Mouse (Mus musculus) G1E (cell line): ENCODE results near the gene Atp8a1. TPM values are rescaled to one million over a fixed set of nuclear protein-coding genes. Genes with fewer than 3 reads are reported as not detected.

ENCODE experiments used
- ATAC-seq: 2 replicates; pipeline ENCODE4 v1.8.0; 2016; ENCODE audit warnings: mild to moderate bottlenecking; ENCODE audit not compliant: insufficient number of reproducible peaks, poor library complexity, low FRiP score, severe bottlenecking; ENCODE audit errors: extremely low read depth
- DNase-seq: peaks from one replicate; pipeline ENCODE4 v3.0.0; 2012; ENCODE audit warnings: low spot score
- H3K27me3 ChIP-seq: 2 replicates; pipeline ENCODE4 v1.6.1; 2012; ENCODE audit warnings: mild to moderate bottlenecking, low read length, inconsistent platforms; ENCODE audit not compliant: insufficient read depth
- H3K36me3 ChIP-seq: replicated peaks from 2 replicates; pipeline ENCODE3; 2012; ENCODE audit warnings: mild to moderate bottlenecking, inconsistent platforms
- H3K4me1 ChIP-seq: 2 replicates; pipeline ENCODE4 v1.6.1; 2012; ENCODE audit warnings: low read depth, low read length, inconsistent platforms, mixed read lengths; ENCODE audit not compliant: insufficient read depth
- H3K4me3 ChIP-seq: 2 replicates; pipeline ENCODE4 v1.5.1; 2012; ENCODE audit warnings: low read depth, mild to moderate bottlenecking, inconsistent platforms, low read length, moderate library complexity, mixed read lengths
- H3K9me3 ChIP-seq: replicated peaks from 2 replicates; pipeline ENCODE4 v1.6.1; 2012; ENCODE audit warnings: inconsistent platforms
- CTCF ChIP-seq: IDR thresholded peaks from 2 replicates; pipeline ENCODE4 v1.5.1; 2012; ENCODE audit warnings: low read depth, low read length, inconsistent platforms, mixed read lengths
- GATA1 ChIP-seq: IDR thresholded peaks from 2 replicates; pipeline ENCODE4 v1.6.1; 2012; ENCODE audit warnings: borderline replicate concordance, low read length, inconsistent platforms, mixed read lengths
- GATA2 ChIP-seq: IDR thresholded peaks from 2 replicates; pipeline ENCODE4 v1.6.1; 2012; ENCODE audit warnings: low read depth, low read length, inconsistent platforms, borderline replicate concordance
- POLR2AphosphoS5 ChIP-seq: IDR thresholded peaks from 2 replicates; pipeline ENCODE4 v1.6.1; 2012; ENCODE audit warnings: low read depth, low read length, inconsistent platforms; ENCODE audit not compliant: insufficient replicate concordance
- TAL1 ChIP-seq: conservative IDR thresholded peaks from 2 replicates; pipeline ENCODE4 v1.6.1; 2012; ENCODE audit warnings: low read depth, low read length, inconsistent platforms, mixed read lengths
- polyA plus RNA-seq: library from polyadenylated mRNA; stranded (reverse); fragments of >175 nt; gene quantifications from 2 replicates; pipeline ENCODE4 v1.2.3, GENCODE M21; 2012
- total RNA-seq, 2 experiments: library from RNA; stranded (forward) in 1 of 2; stranded (reverse) in 1 of 2; fragments of 200-1000 nt in 1 of 2; fragments of >200 nt in 1 of 2; fragmentation: Nextera tagmentation in 1 of 2; gene quantifications; 2 replicates each; pipeline ENCODE4 v1.2.3; 2014 to 2017

The Atp8a1 gene
- total and polyA plus RNA-seq, 3 experiments = 13.5 to 156 (median 75.0) TPM

DNA sequence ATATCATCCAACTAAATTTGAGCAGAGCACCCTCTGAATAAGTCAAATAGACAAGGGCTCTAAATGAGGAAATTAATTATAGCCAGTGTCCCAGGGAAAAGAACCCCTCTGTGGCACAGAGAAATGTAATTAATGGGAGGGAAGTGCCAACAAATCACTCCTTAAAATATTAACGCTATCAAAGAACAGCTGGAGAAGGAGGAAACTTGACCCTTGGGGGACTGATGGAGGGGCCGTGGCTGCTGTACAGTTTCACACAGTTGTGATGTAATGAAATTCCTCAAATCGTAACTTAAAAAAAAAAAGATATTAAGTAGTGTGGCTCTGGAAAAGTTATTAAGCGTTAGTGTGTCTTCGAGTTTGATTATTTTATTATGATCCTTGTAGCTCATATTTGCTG lies 241.3 kb downstream of the Atp8a1 start:
- H3K4me1 ChIP-seq = no peaks in the 10 kb centered on the region
- H3K27me3 ChIP-seq = peaks cover 17% of the 10 kb centered on the region; the same call in 1 of the 2 replicates
- peaks cover 16% of the 10 kb centered on the region for H3K9me3 ChIP-seq
- no peaks in the 10 kb centered on the region for H3K36me3 ChIP-seq
- H3K4me3 ChIP-seq = no peak overlapping the region
- ATAC-seq = no peak
- TF ChIP-seq GATA2 (no peak), GATA1 (no peak), CTCF (no peak), TAL1 (no peak), POLR2AphosphoS5 (no peak)
- DNase-seq = no peak

DNA sequence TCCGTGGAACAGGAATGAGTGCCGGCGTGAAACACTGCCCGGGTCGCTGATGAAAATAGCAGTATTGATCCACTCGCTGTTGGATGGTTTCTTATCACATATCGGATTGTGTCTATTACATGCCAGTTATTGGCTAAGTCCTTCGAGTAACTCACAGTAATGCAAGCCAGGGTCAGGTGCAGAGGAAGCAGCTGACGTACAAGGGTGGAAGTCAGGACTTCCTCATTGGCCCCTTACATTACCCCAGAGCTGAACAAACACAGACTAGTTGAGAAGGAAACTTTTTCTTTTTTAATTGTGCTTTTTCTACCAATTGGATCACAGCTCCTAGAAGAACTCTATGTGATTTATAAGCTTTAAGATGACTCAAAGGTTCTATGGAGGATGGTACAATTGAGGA lies 247.3 kb downstream of the Atp8a1 start:
- ATAC-seq (no peak), DNase-seq (no peak)
- H3K4me3 ChIP-seq = no peak overlapping the region
- H3K36me3 ChIP-seq = no peaks in the 10 kb centered on the region
- no peaks in the 10 kb centered on the region for H3K4me1 ChIP-seq
- TF ChIP-seq POLR2AphosphoS5 = no peak
- no peak for TF ChIP-seq CTCF
- no peak for TF ChIP-seq TAL1
- no peak for TF ChIP-seq GATA2
- TF ChIP-seq GATA1 = no peak
- peaks cover 3% of the 10 kb centered on the region; the same call in 1 of the 2 replicates for H3K27me3 ChIP-seq
- no peaks in the 10 kb centered on the region for H3K9me3 ChIP-seq

DNA sequence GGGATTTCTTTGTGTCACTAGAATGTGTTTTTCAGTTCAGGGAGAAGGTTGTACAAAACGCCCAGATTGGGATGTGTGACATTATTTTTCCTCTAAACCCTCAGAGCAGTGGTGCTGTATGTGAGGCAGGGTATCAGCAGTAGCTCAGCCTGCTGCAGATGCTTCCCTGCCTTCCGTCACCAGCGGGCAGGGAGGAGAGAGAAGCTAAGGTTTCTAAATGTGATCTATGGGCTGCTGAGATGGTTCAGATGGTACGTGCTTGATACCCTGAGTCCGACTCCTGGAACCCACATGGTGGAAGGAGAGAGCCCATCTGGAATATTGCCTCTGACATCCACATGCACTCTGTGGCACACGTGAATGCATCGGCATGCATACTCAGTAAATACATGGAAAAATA lies 251.6 kb downstream of the Atp8a1 start:
- no peak for ATAC-seq

DNA sequence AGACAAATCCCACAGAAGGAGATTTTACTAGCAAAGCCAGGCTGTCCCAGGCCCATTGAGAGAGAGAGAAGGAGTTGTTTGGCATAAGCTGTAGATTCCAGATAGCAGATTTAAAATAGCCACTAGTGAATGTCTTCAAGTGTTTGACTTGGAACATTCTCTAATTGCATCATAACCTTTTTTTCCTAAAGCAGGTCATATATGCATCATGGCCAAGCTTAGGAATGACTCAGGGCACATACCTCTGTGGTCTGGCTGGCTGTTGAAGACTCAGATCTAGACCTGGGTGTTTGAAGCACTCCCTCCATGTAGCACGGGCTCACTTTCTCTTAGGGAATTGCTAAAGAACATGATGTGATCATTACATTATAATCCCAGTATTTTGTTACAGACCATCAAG lies 252.2 kb downstream of the Atp8a1 start:
- Histone ChIP-seq H3K9me3 (no peaks in the 10 kb centered on the region), H3K4me1 (no peaks in the 10 kb centered on the region), H3K4me3 (no peak overlapping the region), H3K36me3 (no peaks in the 10 kb centered on the region), H3K27me3 (peaks cover 3% of the 10 kb centered on the region)
- TF ChIP-seq CTCF (no peak), GATA1 (no peak)
- no peak for DNase-seq
- no peak for ATAC-seq

More for the DNA sequence above, 251.6 kb downstream of the Atp8a1 start:
- peaks cover 3% of the 10 kb centered on the region for H3K27me3 ChIP-seq
- no peaks in the 10 kb centered on the region for H3K9me3 ChIP-seq
- no peaks in the 10 kb centered on the region for H3K36me3 ChIP-seq
- TF ChIP-seq POLR2AphosphoS5 (no peak), GATA2 (no peak), TAL1 (no peak), GATA1 (no peak), CTCF (no peak)
- DNase-seq = no peak
- no peaks in the 10 kb centered on the region for H3K4me1 ChIP-seq
- no peak overlapping the region for H3K4me3 ChIP-seq

DNA sequence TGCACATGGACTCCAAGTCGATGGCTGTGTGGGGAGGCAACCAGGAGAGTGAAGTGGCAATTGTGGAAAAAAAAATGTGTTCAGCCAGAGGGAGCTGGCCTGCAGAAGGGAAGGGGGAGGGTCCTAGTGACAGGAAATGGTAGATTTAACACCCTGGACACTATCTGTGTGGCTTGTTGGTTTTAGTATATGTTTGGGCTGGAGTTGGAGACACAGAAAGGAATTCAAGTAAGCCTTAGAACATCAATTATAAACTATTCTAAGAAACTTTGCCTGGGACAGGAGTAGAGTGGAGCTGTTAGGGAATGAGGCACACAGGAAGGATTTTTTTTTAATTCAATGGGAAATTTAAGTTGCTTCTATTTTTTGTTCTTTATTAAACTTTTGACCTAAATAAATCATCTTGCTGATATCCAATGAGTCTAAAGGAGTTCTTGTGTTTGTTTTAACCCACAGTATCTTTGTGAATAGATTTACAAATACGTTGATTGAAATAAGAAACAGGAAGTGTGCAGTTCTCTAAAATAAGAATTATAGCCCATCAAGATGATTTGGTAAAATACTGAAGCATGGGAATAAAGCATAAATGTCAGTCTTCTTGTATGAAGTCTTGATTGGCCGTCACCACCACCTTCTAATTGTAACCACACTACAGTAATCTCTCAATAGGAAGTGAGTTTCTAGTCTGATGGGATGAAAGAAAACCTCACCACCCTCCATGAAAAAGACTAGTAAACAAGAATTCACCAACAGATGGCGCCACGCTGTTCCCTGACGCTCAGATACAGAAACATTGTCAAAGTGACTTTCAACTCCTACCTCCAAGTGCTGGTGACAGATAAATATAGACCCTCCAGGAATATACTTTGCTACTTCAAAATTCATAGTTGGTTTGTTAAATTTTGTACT lies 267.3 kb downstream of the Atp8a1 start:
- no peak for DNase-seq
- H3K36me3 ChIP-seq = no peaks in the 10 kb centered on the region
- TF ChIP-seq GATA1 (no peak), POLR2AphosphoS5 (no peak), CTCF (no peak), TAL1 (no peak), GATA2 (no peak)
- no peak for ATAC-seq
- H3K4me1 ChIP-seq = no peaks in the 10 kb centered on the region
- no peak overlapping the region for H3K4me3 ChIP-seq
- no peaks in the 10 kb centered on the region for H3K9me3 ChIP-seq
- H3K27me3 ChIP-seq = no peaks in the 10 kb centered on the region

DNA sequence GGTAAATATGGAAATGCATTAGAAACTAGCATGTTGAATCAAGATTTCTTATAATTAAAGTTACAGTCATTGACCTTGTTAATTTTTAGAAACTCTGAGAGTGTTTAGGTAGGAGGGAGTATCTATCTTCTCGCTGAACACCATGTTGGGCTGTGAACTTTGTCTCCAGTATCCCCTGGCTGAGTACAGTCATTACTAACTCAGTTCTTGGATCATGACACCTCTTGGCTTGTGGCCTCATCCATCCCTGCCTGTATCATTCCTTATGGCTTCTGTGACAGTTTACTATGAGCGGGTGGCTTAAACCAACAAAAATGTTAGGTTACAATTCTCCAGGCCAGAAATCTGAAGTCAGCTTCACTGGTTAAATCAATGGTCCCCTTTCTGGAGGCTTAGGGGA lies 271.5 kb downstream of the Atp8a1 start:
- H3K4me3 ChIP-seq = no peak overlapping the region
- H3K27me3 ChIP-seq = no peaks in the 10 kb centered on the region
- H3K36me3 ChIP-seq = no peaks in the 10 kb centered on the region
- no peaks in the 10 kb centered on the region for H3K9me3 ChIP-seq
- DNase-seq (no peak), ATAC-seq (no peak)
- H3K4me1 ChIP-seq = no peaks in the 10 kb centered on the region
- TF ChIP-seq POLR2AphosphoS5 (no peak), GATA1 (no peak), CTCF (no peak), TAL1 (no peak), GATA2 (no peak)
